Mouse (Mus musculus) limb, embryonic 10.5 days (tissue): ENCODE measurements around the gene Ppm1h. TPM values are rescaled to one million over a fixed set of nuclear protein-coding genes. Genes with fewer than 3 reads are reported as not detected.
"Not testable (repeated sequence)": the region's sequence is repeated elsewhere in the genome, so short reads cannot be mapped to it uniquely, and the experiment has no call there.

Experiments
- DNase-seq: peaks from one replicate; pipeline ENCODE4 v3.0.0-alpha.2; 2017; ENCODE audit warnings: low spot score
- H3K27ac ChIP-seq: fragments of 300-500 bp; sonication (generic); 2 replicates; pipeline ENCODE4 v1.5.1; 2016; ENCODE audit warnings: mild to moderate bottlenecking
- H3K27me3 ChIP-seq: fragments of 300-500 bp; sonication (generic); 2 replicates; pipeline ENCODE4 v1.6.1; 2016; ENCODE audit warnings: low read depth, mild to moderate bottlenecking; ENCODE audit not compliant: poor library complexity, severe bottlenecking
- H3K36me3 ChIP-seq: fragments of 300-500 bp; sonication (generic); 2 replicates; pipeline ENCODE4 v1.6.1; 2016; ENCODE audit warnings: mild to moderate bottlenecking, moderate library complexity
- H3K4me1 ChIP-seq: fragments of 300-500 bp; sonication (generic); 2 replicates; pipeline ENCODE4 v1.6.1; 2016
- H3K4me3 ChIP-seq: fragments of 300-500 bp; sonication (generic); 2 replicates; pipeline ENCODE4 v1.5.1; 2016; ENCODE audit warnings: mild to moderate bottlenecking, moderate library complexity
- H3K9me3 ChIP-seq: fragments of 300-500 bp; sonication (generic); replicated peaks from 2 replicates; pipeline ENCODE4 v1.6.1; 2016; ENCODE audit warnings: mild to moderate bottlenecking
- WGBS: fragments of 180-500 bp; shearing (Covaris S2); methylation state at CpG from one replicate; pipeline ENCODE4 v1.1.7; 2016; 5-methylcytosine and 5-hydroxymethylcytosine counted together
- polyA plus RNA-seq: library from polyadenylated mRNA; unstranded; fragments of >200 nt; fragmentation: Nextera tagmentation; extraction: Ambion mirVana; gene quantifications from 2 replicates; pipeline ENCODE4 v1.2.1, GENCODE M21; 2016

Gene Ppm1h
- polyA plus RNA-seq, 1 experiment from 2014 or later, result 4.4 TPM

DNA sequence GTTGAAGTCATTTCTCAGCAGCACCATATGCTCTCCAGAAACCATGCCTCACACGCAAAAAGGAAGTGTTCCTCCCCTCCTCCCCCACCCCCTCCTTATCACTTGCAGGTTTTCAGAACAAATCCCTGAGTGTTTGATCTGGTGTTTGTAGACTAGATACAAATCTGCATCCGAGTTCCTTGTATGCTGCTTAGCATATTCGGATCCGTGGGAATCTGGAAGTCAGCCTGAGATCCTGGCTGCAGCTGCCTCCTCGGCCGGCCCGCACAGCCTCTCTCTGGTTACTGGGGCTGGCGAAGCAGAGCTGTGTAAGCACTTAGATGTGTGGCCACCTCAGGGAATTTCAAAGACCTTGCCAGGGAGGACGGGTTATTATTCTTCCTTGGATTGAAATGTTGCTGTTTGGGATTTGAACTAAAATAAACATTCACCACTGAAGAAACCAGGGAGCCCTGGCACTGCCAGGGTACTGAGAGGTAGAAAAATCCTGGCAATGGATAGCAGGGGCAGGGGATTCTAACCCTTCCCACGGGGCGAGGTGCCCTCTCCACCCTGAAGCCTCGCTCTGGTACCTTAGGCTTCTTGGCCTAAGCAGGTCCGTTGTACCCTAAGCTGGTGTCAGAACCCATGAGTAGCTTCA, 252.8 kb downstream of the Ppm1h start:
- no peaks in the 10 kb centered on the region for H3K9me3 ChIP-seq
- H3K27me3 ChIP-seq, result no peaks in the 10 kb centered on the region
- H3K36me3 ChIP-seq, result no peaks in the 10 kb centered on the region
- peaks cover 59% of the 10 kb centered on the region for H3K4me1 ChIP-seq
- peak; percentile 55 for DNase-seq
- H3K4me3 ChIP-seq, result no peak overlapping the region
- peak overlapping the region; percentile 73 for H3K27ac ChIP-seq
- 13% methylated on average over 13 of the region's 13 CpGs for WGBS

DNA sequence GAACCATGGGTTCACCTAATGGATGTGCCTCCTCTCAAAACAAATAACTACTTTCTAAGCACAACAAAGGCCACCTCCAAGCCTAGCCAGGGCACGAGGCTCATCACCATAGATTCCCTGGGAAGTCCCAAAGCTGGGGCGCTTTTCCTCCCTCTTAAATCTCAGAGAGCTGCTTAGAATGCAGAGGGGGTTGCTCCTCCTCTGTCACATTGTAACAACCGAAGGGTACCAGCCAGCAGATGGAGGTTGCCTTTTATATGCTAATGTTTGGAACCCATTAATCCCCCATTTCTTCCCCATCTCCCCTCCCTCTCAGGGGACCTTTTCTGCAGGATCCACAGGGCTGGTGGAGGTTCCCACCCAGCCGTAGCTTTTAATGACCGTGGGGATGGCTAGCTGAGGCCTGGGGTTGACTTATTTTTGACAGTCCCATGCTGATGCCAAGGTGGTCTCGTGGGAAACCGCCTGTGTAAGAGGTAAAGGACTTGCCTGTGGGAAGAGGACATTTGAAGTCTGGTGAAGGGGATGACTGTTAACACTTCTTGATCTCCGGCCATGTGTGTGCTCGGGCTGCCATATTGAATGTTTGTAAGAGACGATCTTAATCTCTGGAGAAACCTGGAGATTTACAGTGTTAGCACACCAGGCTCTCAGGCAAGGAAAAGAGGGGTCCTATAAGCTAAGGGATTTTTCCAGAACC, 253.4 kb downstream of the Ppm1h start:
- WGBS, result 52% methylated on average over 10 of the region's 10 CpGs
- no peaks in the 10 kb centered on the region for H3K9me3 ChIP-seq
- H3K4me1 ChIP-seq, result peaks cover 59% of the 10 kb centered on the region
- peak; percentile 32 for DNase-seq
- no peak overlapping the region for H3K4me3 ChIP-seq
- no peaks in the 10 kb centered on the region for H3K36me3 ChIP-seq
- peak overlapping the region; percentile 73 for H3K27ac ChIP-seq
- no peaks in the 10 kb centered on the region for H3K27me3 ChIP-seq

DNA sequence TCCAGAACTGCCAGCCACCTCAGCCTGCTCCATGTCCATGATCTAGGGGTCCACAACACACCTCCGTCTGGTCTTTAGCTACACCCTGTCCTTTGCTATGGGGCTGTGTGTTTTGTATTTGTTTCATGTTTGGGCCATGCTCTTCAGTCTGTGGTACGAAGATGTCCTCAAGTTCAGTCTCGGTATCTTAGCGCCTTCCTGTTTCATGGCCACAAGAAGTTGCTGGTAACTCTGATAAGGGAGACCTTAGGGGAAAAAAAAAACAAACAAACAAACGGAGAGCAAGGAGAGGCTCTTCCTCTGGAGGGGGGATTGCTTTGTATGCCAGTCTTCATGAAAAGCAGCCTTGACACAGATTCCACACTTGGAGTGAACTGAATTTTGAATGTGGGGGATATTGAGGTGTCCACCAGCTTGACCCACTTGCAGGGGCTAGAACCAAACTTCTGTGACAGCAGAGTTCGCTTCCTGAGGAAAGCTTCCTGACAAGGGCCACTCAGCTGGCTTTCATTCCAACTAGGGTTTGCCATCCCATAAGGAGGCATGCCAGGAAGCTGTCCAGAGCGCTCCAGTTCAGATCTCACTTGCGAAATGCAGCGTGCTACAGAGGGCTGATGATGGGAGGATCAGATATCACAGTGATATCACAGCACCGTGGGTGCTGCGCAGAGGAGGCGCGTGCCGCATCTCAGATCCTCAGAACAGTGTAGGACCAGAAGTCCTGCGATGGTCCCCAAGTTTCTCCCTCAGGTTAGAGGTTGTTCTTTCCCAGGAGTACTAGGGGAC, 254.7 kb downstream of the Ppm1h start:
- no peaks in the 10 kb centered on the region for H3K36me3 ChIP-seq
- peaks cover 49% of the 10 kb centered on the region for H3K4me1 ChIP-seq
- 81% methylated on average over 15 of the region's 15 CpGs for WGBS
- no peak overlapping the region for H3K4me3 ChIP-seq
- no peaks in the 10 kb centered on the region for H3K9me3 ChIP-seq
- H3K27me3 ChIP-seq, result no peaks in the 10 kb centered on the region
- H3K27ac ChIP-seq, result 0 out of 2 replicates have a peak overlapping the region, but pooled peaks have one; percentile 1
- peak; percentile 26 for DNase-seq

DNA sequence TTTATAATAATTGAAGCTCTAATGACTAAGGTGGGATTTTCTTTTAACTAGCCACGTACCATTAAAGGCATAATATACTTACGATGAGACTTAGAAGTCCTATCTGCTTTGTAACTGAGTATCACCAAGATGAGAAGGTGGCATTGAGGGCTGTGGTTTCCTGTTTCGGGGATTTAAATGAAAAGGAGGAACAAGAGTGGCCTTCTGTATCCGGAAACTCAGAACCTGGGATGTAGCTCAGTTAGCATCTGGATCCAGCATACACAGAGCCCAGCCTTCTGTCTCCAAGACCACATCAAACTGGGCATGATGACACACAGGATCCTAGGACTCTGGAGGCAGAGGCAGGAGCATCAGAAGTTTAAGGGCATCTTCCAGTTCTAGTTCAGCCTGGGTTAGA, 256.8 kb downstream of the Ppm1h start:
- H3K9me3 ChIP-seq, H3K36me3 ChIP-seq: not testable (repeated sequence)
- no CpG with 5 or more reads among the region's 4 CpGs for WGBS

DNA sequence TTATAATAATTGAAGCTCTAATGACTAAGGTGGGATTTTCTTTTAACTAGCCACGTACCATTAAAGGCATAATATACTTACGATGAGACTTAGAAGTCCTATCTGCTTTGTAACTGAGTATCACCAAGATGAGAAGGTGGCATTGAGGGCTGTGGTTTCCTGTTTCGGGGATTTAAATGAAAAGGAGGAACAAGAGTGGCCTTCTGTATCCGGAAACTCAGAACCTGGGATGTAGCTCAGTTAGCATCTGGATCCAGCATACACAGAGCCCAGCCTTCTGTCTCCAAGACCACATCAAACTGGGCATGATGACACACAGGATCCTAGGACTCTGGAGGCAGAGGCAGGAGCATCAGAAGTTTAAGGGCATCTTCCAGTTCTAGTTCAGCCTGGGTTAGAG, 258.8 kb downstream of the Ppm1h start:
- H3K27ac ChIP-seq, H3K27me3 ChIP-seq, DNase-seq, H3K9me3 ChIP-seq, H3K4me3 ChIP-seq, H3K36me3 ChIP-seq: not testable (repeated sequence)
- no CpG with 5 or more reads among the region's 4 CpGs for WGBS
- peaks cover 14% of the 10 kb centered on the region for H3K4me1 ChIP-seq

More for the DNA sequence above, 256.8 kb downstream of the Ppm1h start:
- H3K27ac ChIP-seq, DNase-seq, H3K27me3 ChIP-seq, H3K4me3 ChIP-seq: not testable (repeated sequence)
- peaks cover 32% of the 10 kb centered on the region for H3K4me1 ChIP-seq

DNA sequence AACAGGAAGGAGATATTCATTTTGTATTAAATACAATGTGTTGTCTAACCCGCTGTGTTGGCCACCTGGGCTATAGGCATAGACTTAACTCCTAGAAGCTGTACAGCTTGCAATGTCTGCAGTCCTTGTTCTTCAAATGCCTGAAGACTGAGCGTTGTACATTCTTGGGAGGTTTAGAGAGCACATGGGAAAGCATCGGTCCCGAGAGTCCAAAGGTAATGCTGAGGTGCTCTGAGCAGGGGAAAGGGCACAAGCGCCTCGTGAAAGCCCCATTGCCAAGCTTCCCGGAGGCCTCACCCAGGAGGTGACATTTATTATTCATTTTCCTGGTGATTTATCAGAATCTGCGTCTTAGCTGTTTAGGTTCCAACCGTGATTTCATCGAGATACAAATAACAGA, 261.0 kb downstream of the Ppm1h start:
- DNase-seq, result no peak
- Histone ChIP-seq H3K9me3 (no peaks in the 10 kb centered on the region), H3K4me3 (no peak overlapping the region), H3K36me3 (no peaks in the 10 kb centered on the region), H3K27me3 (no peaks in the 10 kb centered on the region), H3K4me1 (peaks cover 22% of the 10 kb centered on the region), H3K27ac (no peak overlapping the region)
- WGBS, result 91% methylated on average over 10 of the region's 10 CpGs

DNA sequence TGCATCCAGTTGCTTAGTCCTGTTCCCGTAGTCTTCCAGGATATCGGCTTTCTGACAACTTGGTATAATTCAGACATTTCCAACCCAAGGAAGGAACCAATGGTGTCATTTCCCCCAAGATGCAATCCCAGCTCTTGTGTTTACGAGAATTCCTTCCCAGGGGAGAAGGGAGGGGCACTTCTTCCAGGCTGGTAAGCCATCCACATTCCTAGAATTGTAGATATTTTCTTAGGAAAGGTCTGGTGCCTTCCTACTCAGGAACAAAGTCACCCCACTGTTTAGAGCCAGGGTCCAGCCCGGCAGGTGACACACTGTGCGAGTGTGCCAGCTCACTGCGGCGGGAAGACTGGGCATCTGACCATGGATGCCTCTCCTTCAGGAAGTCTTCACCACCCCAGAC, 264.2 kb downstream of the Ppm1h start:
- no peak for DNase-seq
- Histone ChIP-seq H3K27ac (peak overlapping the region; percentile 38; the same call in 1 of the 2 replicates), H3K4me1 (peaks cover 26% of the 10 kb centered on the region), H3K27me3 (no peaks in the 10 kb centered on the region), H3K36me3 (no peaks in the 10 kb centered on the region), H3K4me3 (no peak overlapping the region), H3K9me3 (no peaks in the 10 kb centered on the region)
- 82% methylated on average over 7 of the region's 7 CpGs for WGBS

DNA sequence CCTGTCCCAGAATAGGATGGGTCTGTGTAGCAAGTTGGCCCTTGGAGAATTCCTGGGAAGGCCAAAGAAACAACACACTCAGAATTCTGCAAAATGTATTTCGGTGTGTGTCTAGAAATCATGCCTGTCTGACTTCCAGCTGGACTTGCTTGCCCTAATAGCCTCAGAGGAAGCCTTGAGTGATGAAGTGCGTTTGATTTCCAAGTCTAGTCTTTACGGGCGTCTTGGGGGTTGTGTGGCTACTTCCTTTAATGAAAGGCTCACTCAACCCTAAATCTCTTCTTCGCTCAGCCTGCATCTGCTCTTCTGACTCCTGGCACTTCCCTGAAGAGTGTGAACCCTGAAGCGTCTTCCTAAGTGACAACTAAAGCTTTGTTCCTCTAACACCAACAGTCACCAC, 265.3 kb downstream of the Ppm1h start:
- DNase-seq, result no peak

DNA sequence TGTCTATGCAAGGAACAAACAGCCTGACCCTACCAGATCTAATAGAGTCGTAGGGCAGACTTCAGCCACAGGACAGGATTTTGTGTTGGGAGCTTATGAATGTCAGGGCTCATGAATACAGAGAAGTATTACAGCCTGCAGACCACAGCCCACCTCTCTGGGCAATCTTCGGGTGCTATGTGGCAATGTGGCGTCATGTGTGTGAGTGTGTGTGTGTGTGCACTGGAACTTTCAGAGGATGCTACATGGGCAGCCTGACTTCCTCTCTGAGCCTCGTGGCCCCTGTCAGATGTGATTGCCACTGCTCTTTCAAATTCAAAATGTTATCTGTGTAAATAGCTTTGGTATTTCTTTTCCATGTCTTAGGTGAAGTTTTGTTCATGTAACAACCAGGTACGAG, 266.3 kb downstream of the Ppm1h start:
- 77% methylated on average over 5 of the region's 5 CpGs for WGBS
- Histone ChIP-seq H3K27me3 (no peaks in the 10 kb centered on the region), H3K4me3 (no peak overlapping the region), H3K9me3 (no peaks in the 10 kb centered on the region), H3K4me1 (peaks cover 26% of the 10 kb centered on the region), H3K27ac (no peak overlapping the region; the same call in 1 of the 2 replicates), H3K36me3 (no peaks in the 10 kb centered on the region)
- no peak for DNase-seq

More for the DNA sequence above, 265.3 kb downstream of the Ppm1h start:
- Histone ChIP-seq H3K27ac (peak overlapping the region; percentile 38; the same call in 1 of the 2 replicates), H3K9me3 (no peaks in the 10 kb centered on the region), H3K27me3 (no peaks in the 10 kb centered on the region), H3K4me3 (no peak overlapping the region), H3K36me3 (no peaks in the 10 kb centered on the region), H3K4me1 (peaks cover 26% of the 10 kb centered on the region)
- 27% methylated on average over 6 of the region's 6 CpGs for WGBS

DNA sequence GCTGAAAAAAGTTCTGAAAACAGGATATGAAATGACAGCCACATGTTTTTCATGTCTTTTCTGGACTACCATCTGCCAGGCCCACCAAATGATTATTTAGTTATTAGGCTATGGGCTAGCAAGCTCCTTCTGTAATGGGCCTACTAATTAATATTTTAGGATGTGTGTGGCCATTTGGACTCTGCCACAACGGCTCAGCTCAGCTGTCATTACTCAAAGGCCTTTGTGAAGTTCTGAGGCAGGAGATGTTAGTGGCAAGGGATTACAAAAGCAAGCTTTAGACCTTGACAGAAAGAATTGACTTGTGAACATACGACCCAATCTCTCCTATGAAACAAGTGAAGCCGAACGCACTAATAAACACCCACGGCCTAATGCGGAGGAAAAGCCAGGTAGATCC, 272.4 kb downstream of the Ppm1h start:
- Histone ChIP-seq H3K4me1 (peaks cover 8% of the 10 kb centered on the region; the same call in 1 of the 2 replicates), H3K9me3 (no peaks in the 10 kb centered on the region), H3K27me3 (no peaks in the 10 kb centered on the region), H3K27ac (no peak overlapping the region), H3K4me3 (no peak overlapping the region), H3K36me3 (no peaks in the 10 kb centered on the region)
- no peak for DNase-seq
- 78% methylated on average over 6 of the region's 6 CpGs for WGBS

DNA sequence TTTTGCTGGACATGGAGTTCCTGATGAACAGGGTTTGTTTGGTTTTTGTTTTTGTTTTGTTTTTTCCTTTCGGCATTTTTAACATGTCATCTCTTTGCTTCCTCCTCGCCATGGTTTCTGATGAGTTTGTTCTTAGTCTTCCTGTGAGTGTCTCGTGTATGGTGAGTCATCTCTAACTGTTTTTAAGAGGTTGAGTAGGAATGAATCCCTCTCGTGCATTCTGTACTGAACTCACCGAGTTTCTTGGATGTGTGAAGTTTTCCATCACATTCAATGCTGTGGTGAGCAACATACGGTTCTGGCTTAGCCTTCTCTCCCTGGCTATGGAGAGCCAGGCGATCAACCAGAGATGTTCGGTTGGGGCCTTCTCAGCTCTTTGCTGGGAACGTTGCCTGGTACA, 275.0 kb downstream of the Ppm1h start:
- H3K27me3 ChIP-seq, result no peaks in the 10 kb centered on the region
- 91% methylated on average over 9 of the region's 9 CpGs for WGBS

DNA sequence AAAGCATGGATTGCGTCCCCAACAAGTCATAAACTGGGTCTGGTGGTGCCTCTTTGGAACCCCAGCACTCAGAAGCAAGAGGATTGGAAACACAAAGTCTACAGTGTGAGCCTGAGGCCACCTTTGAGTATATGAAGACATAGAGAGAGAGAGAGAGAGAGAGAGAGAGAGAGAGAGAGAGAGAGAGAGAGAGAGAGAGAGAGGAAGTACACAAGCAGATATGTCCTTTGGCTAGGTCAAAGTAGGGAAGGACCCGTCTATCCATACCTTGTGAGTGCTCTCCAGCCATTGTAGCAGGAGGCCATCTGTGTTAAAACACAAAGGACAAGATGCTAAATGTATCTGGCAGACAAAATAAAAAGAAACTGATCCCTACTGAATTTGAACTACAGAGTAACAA, 279.4 kb downstream of the Ppm1h start:
- H3K9me3 ChIP-seq, result no peaks in the 10 kb centered on the region
- peaks cover 8% of the 10 kb centered on the region for H3K27me3 ChIP-seq
- H3K4me1 ChIP-seq, result peaks cover 18% of the 10 kb centered on the region
- no peak overlapping the region for H3K27ac ChIP-seq
- H3K36me3 ChIP-seq, result no peaks in the 10 kb centered on the region
- H3K4me3 ChIP-seq, result no peak overlapping the region
- WGBS, result 74% methylated on average over 2 of the region's 2 CpGs
- DNase-seq, result no peak

More for the DNA sequence above, 275.0 kb downstream of the Ppm1h start:
- Histone ChIP-seq H3K4me3 (no peak overlapping the region), H3K9me3 (no peaks in the 10 kb centered on the region), H3K4me1 (peaks cover 8% of the 10 kb centered on the region; the same call in 1 of the 2 replicates), H3K36me3 (no peaks in the 10 kb centered on the region), H3K27ac (no peak overlapping the region)
- DNase-seq, result no peak

DNA sequence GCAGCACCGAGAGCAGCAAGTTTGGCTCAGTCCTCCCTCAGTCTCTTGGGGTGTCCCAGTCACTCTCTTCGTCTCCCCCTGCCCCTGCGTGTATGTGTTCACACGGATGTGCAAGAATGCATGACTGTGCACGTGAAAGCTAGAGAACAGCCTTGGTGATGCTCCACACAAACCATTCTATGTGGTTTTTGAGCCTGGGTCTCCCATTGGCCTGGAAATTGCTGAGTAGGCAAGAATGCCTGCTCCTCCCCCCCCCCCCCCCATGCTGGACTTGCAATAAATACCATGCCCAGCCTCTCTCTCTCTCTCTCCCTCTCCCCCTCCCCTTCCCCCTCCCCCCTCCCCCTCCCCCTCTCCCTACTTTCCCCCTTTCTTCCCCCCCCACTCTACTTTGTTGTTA, 280.1 kb downstream of the Ppm1h start:
- Histone ChIP-seq H3K4me1 (peaks cover 26% of the 10 kb centered on the region), H3K27me3 (peaks cover 16% of the 10 kb centered on the region), H3K9me3 (no peaks in the 10 kb centered on the region), H3K4me3 (no peak overlapping the region), H3K36me3 (no peaks in the 10 kb centered on the region), H3K27ac (0 out of 2 replicates have a peak overlapping the region, but pooled peaks have one; percentile 14)
- WGBS, result 92% methylated on average over 5 of the region's 5 CpGs
- DNase-seq, result no peak
